Mouse (Mus musculus) cerebellum, adult 2 months (tissue): ENCODE data around the gene Dnajc4.

Experiments used
- CTCF ChIP-seq: fragments of 200-500 bp; IDR thresholded peaks from 2 replicates; pipeline ENCODE4 v1.5.1; 2011; ENCODE audit warnings: low read depth, mild to moderate bottlenecking, control low read depth, low read length, moderate library complexity, borderline replicate concordance; ENCODE audit not compliant: insufficient read depth
- POLR2A ChIP-seq: fragments of 200-500 bp; IDR thresholded peaks from 2 replicates; pipeline ENCODE4 v1.6.1; 2011; ENCODE audit warnings: low read length, control low read depth, borderline replicate concordance; ENCODE audit not compliant: insufficient read depth

DNA sequence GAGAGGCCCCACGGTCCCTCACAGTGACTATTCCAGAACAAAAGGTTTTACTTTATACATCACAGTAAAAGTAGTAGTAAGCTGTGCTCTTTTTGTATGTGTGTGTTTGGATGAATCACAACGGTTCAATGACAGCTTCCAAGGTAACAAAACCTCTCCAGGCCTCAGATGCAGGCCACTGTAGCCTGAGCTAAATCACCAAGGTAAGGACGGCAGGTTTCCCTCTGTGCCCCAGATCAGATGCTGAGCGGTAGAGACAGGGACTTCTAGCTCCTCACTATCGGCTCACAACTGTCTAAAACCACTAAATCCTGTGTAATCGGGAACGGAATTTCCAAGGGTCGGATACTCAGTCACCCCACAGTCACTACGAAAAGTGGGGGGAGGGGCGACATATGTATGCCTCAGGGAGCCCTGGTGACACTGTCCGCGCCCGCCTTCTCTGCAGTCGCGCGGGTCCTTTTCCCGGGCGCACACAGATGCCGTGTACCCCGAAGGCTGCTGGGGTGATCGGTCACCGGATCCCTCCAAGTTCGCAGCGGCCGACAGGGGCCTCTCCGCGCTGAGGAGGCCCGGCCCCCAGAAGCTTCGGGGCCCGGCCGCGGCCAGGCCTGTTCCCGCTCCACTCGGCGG lies 46.8 kb upstream of the Dnajc4 start:
- no peak for TF ChIP-seq CTCF
- no peak for TF ChIP-seq POLR2A
